Mouse (Mus musculus) midbrain, embryonic 12.5 days (tissue): ENCODE results near the gene Mblac2. TPM values are rescaled to one million over a fixed set of nuclear protein-coding genes. Genes with fewer than 3 reads are reported as not detected.
A peak's percentile ranks its signal among the peaks of the same experiment; 100 is the strongest.

Experiments used
- ATAC-seq: fragments of 200-750 bp; cut with Nextera tagmentation; 2 replicates; pipeline ENCODE4 v1.8.0; 2017; ENCODE audit warnings: low read depth, moderate TSS enrichment, moderate library complexity; ENCODE audit not compliant: low FRiP score
- H3K27ac ChIP-seq: fragments of 300-500 bp; sonication (generic); replicated peaks from 2 replicates; pipeline ENCODE4 v1.5.1; 2016; ENCODE audit warnings: mild to moderate bottlenecking
- H3K27me3 ChIP-seq: fragments of 300-500 bp; sonication (generic); 2 replicates; pipeline ENCODE4 v1.6.1; 2016; ENCODE audit warnings: mild to moderate bottlenecking
- H3K36me3 ChIP-seq: fragments of 300-500 bp; sonication (generic); 2 replicates; pipeline ENCODE4 v1.6.1; 2016
- H3K4me1 ChIP-seq: fragments of 300-500 bp; sonication (generic); 2 replicates; pipeline ENCODE4 v1.6.1; 2016
- H3K4me2 ChIP-seq: fragments of 300-500 bp; sonication (generic); replicated peaks from 2 replicates; pipeline ENCODE4 v1.6.1; 2016; ENCODE audit warnings: mild to moderate bottlenecking, moderate library complexity
- H3K4me3 ChIP-seq: fragments of 300-500 bp; sonication (generic); 2 replicates; pipeline ENCODE4 v1.5.1; 2016; ENCODE audit warnings: mild to moderate bottlenecking
- H3K9ac ChIP-seq: fragments of 300-500 bp; sonication (generic); replicated peaks from 2 replicates; pipeline ENCODE4 v1.6.1; 2016; ENCODE audit warnings: mild to moderate bottlenecking, moderate library complexity
- H3K9me3 ChIP-seq: fragments of 300-500 bp; sonication (generic); 2 replicates; pipeline ENCODE4 v1.6.1; 2016; ENCODE audit warnings: mild to moderate bottlenecking
- WGBS: fragments of 180-500 bp; shearing (Covaris S2); methylation state at CpG from one replicate; pipeline ENCODE4 v1.1.7; 2016; 5-methylcytosine and 5-hydroxymethylcytosine counted together
- polyA plus RNA-seq: library from polyadenylated mRNA; unstranded; fragments of >200 nt; fragmentation: Nextera tagmentation; extraction: Ambion mirVana; gene quantifications from 2 replicates; pipeline ENCODE4 v1.2.1, GENCODE M21; 2016

The Mblac2 gene
- 7.5 and 8.7 TPM in 2 replicates for polyA plus RNA-seq

- Histone ChIP-seq H3K27ac (peak within 1 kb of the TSS; percentile 73), H3K36me3 (no peaks in the 10 kb centered on the region), H3K27me3 (peaks cover 5% of the 10 kb centered on the region), H3K4me3 (peak within 1 kb of the TSS; percentile 67), H3K9ac (peak within 1 kb of the TSS; percentile 67), H3K9me3 (no peaks in the 10 kb centered on the region), H3K4me1 (peaks cover 22% of the 10 kb centered on the region), H3K4me2 (peak within 1 kb of the TSS; percentile 98)
- under 1% methylated on average over 61 of the region's 61 CpGs for WGBS
- ATAC-seq, result peak; percentile 97
Observed at GRCm38 (mm10) chr13:81710775-81711545, at the start of gene Mblac2, which contains the start of gene Polr3g. Gene Mblac2 (plus strand): TSS chr13:81711341. Gene Polr3g (minus strand): TSS chr13:81711013.

- H3K4me3 ChIP-seq, result no peak overlapping the region
- ATAC-seq, result peak; percentile 27; the same call in 1 of the 2 replicates
- H3K4me1 ChIP-seq, result peaks cover 3% of the 10 kb centered on the region; the same call in 1 of the 2 replicates
- WGBS, result 86% methylated on average over 12 of the region's 12 CpGs
- H3K4me2 ChIP-seq, result no peak overlapping the region
- no peak overlapping the region for H3K9ac ChIP-seq
- peaks cover 38% of the 10 kb centered on the region for H3K36me3 ChIP-seq
- H3K27ac ChIP-seq, result no peak overlapping the region
- H3K9me3 ChIP-seq, result no peaks in the 10 kb centered on the region
- H3K27me3 ChIP-seq, result no peaks in the 10 kb centered on the region
Observed at GRCm38 (mm10) chr13:81663566-81664330, 47.4 kb upstream of the Mblac2 start.

- no peak for ATAC-seq
- Histone ChIP-seq H3K4me3 (no peak overlapping the region), H3K27ac (no peak overlapping the region), H3K36me3 (peaks cover 43% of the 10 kb centered on the region), H3K4me2 (no peak overlapping the region), H3K4me1 (no peaks in the 10 kb centered on the region), H3K9me3 (no peaks in the 10 kb centered on the region), H3K9ac (no peak overlapping the region), H3K27me3 (no peaks in the 10 kb centered on the region)
- 90% methylated on average over 5 of the region's 5 CpGs for WGBS
Observed at GRCm38 (mm10) chr13:81664331-81664698, 46.8 kb upstream of the Mblac2 start.

GRCm38 (mm10) chr13:81667713-81668112, 43.4 kb upstream of the Mblac2 start:
- no peak overlapping the region for H3K4me3 ChIP-seq
- no peaks in the 10 kb centered on the region for H3K4me1 ChIP-seq
- ATAC-seq, result no peak
- H3K4me2 ChIP-seq, result no peak overlapping the region
- H3K9ac ChIP-seq, result no peak overlapping the region
- H3K27me3 ChIP-seq, result no peaks in the 10 kb centered on the region
- peaks cover 44% of the 10 kb centered on the region for H3K36me3 ChIP-seq
- 93% methylated on average over 5 of the region's 5 CpGs for WGBS
- H3K9me3 ChIP-seq, result no peaks in the 10 kb centered on the region
- H3K27ac ChIP-seq, result no peak overlapping the region

- Histone ChIP-seq H3K9me3 (no peaks in the 10 kb centered on the region), H3K27ac (no peak overlapping the region), H3K4me1 (peaks cover 5% of the 10 kb centered on the region; the same call in 1 of the 2 replicates), H3K27me3 (no peaks in the 10 kb centered on the region), H3K9ac (no peak overlapping the region), H3K4me2 (no peak overlapping the region), H3K36me3 (peaks cover 12% of the 10 kb centered on the region), H3K4me3 (no peak overlapping the region)
- ATAC-seq, result no peak
- WGBS, result 89% methylated on average over 8 of the region's 8 CpGs
Observed at GRCm38 (mm10) chr13:81675333-81675732, 35.8 kb upstream of the Mblac2 start.

- Histone ChIP-seq H3K4me2 (no peak overlapping the region), H3K4me3 (no peak overlapping the region), H3K4me1 (peaks cover 8% of the 10 kb centered on the region), H3K9ac (no peak overlapping the region), H3K36me3 (no peaks in the 10 kb centered on the region), H3K27ac (no peak overlapping the region), H3K9me3 (no peaks in the 10 kb centered on the region), H3K27me3 (no peaks in the 10 kb centered on the region)
- WGBS, result 93% methylated on average over 3 of the region's 3 CpGs
- ATAC-seq, result no peak
Observed at GRCm38 (mm10) chr13:81683107-81683506, 28.0 kb upstream of the Mblac2 start.

- H3K27ac ChIP-seq, result no peak overlapping the region
- 91% methylated on average over 5 of the region's 5 CpGs for WGBS
- H3K4me3 ChIP-seq, result no peak overlapping the region
- no peaks in the 10 kb centered on the region for H3K36me3 ChIP-seq
- ATAC-seq, result no peak
- no peaks in the 10 kb centered on the region for H3K27me3 ChIP-seq
- H3K4me1 ChIP-seq, result peaks cover 3% of the 10 kb centered on the region; the same call in 1 of the 2 replicates
- H3K4me2 ChIP-seq, result no peak overlapping the region
- no peak overlapping the region for H3K9ac ChIP-seq
- H3K9me3 ChIP-seq, result no peaks in the 10 kb centered on the region
Observed at GRCm38 (mm10) chr13:81684258-81684657, 26.9 kb upstream of the Mblac2 start.

GRCm38 (mm10) chr13:81684884-81685283, 26.3 kb upstream of the Mblac2 start:
- Histone ChIP-seq H3K4me2 (no peak overlapping the region), H3K9ac (no peak overlapping the region), H3K27me3 (no peaks in the 10 kb centered on the region), H3K36me3 (0 out of 2 replicates have a peak, but pooled peaks cover 5% of the 10 kb centered on the region), H3K4me3 (no peak overlapping the region), H3K4me1 (peaks cover 3% of the 10 kb centered on the region; the same call in 1 of the 2 replicates), H3K9me3 (no peaks in the 10 kb centered on the region), H3K27ac (no peak overlapping the region)
- 94% methylated on average over 3 of the region's 3 CpGs for WGBS
- no peak for ATAC-seq

- Histone ChIP-seq H3K4me2 (no peak overlapping the region), H3K4me1 (no peaks in the 10 kb centered on the region), H3K4me3 (no peak overlapping the region), H3K36me3 (0 out of 2 replicates have a peak, but pooled peaks cover 5% of the 10 kb centered on the region), H3K9me3 (no peaks in the 10 kb centered on the region), H3K27me3 (no peaks in the 10 kb centered on the region), H3K27ac (no peak overlapping the region), H3K9ac (no peak overlapping the region)
- no peak for ATAC-seq
- 89% methylated on average over 3 of the region's 3 CpGs for WGBS
Observed at GRCm38 (mm10) chr13:81689587-81689986, 21.6 kb upstream of the Mblac2 start.

GRCm38 (mm10) chr13:81690477-81690876, 20.7 kb upstream of the Mblac2 start:
- 80% methylated on average over 10 of the region's 10 CpGs for WGBS

GRCm38 (mm10) chr13:81691606-81692005, 19.5 kb upstream of the Mblac2 start:
- 0 out of 2 replicates have a peak overlapping the region, but pooled peaks have one; percentile 17 for H3K27ac ChIP-seq

More at GRCm38 (mm10) chr13:81690477-81690876, 20.7 kb upstream of the Mblac2 start:
- H3K4me3 ChIP-seq, result no peak overlapping the region
- H3K9me3 ChIP-seq, result no peaks in the 10 kb centered on the region
- 0 out of 2 replicates have a peak, but pooled peaks cover 5% of the 10 kb centered on the region for H3K36me3 ChIP-seq
- H3K27ac ChIP-seq, result no peak overlapping the region
- H3K27me3 ChIP-seq, result no peaks in the 10 kb centered on the region
- no peak overlapping the region for H3K4me2 ChIP-seq
- no peak overlapping the region for H3K9ac ChIP-seq
- no peaks in the 10 kb centered on the region for H3K4me1 ChIP-seq
- no peak for ATAC-seq

GRCm38 (mm10) chr13:81694446-81694845, 16.7 kb upstream of the Mblac2 start:
- Histone ChIP-seq H3K9me3 (no peaks in the 10 kb centered on the region), H3K4me3 (no peak overlapping the region), H3K4me1 (no peaks in the 10 kb centered on the region), H3K27me3 (no peaks in the 10 kb centered on the region), H3K36me3 (0 out of 2 replicates have a peak, but pooled peaks cover 3% of the 10 kb centered on the region), H3K4me2 (no peak overlapping the region), H3K27ac (no peak overlapping the region), H3K9ac (no peak overlapping the region)
- no peak for ATAC-seq
- WGBS, result 92% methylated on average over 12 of the region's 12 CpGs

More at GRCm38 (mm10) chr13:81691606-81692005, 19.5 kb upstream of the Mblac2 start:
- 55% methylated on average over 9 of the region's 9 CpGs for WGBS
- H3K36me3 ChIP-seq, result 0 out of 2 replicates have a peak, but pooled peaks cover 5% of the 10 kb centered on the region
- H3K9me3 ChIP-seq, result no peaks in the 10 kb centered on the region
- peak; percentile 47; the same call in 1 of the 2 replicates for ATAC-seq
- H3K9ac ChIP-seq, result no peak overlapping the region
- H3K4me2 ChIP-seq, result no peak overlapping the region
- no peaks in the 10 kb centered on the region for H3K4me1 ChIP-seq
- H3K4me3 ChIP-seq, result no peak overlapping the region
- no peaks in the 10 kb centered on the region for H3K27me3 ChIP-seq
